Mouse (Mus musculus): ENCODE measurements around the gene Klra7. TPM values are rescaled to one million over a fixed set of nuclear protein-coding genes. Genes with fewer than 3 reads are reported as not detected.

The Klra7 gene
- polyA plus RNA-seq (2012; rRNA removed), result not detected in 2 replicates

GRCm38 (mm10) chr6:130233222-130233621 is at the start of gene Klra7:
Gene Klra7 (minus strand): TSS chr6:130233322.

GRCm38 (mm10) chr6:130281828-130282227 is 48.7 kb upstream of the Klra7 start, which contains the start of gene Klra10:
Gene Klra10 (minus strand): TSS chr6:130281928.

DNA sequence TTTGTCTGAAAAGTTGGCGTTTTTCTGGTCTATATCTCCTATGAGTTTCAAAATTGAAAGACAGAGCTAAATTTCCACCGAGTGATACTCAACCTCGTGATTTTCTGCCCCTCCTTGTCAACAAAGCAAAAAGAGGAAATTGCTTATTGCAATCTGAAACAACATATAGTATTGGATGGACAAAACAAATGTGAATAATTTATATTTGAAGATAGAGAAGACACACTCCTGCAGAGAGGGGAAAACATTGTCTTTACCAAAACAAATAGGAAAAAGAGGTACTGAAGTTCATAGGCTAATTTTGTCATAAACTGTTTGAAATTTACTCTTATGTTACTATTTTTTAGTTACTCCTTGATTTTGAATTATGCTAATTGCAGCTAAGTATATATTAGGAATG is 40.1 kb downstream of the Klra7 start, which contains the start of gene Klra9:
Klra9 (minus strand) TSS at position 101 of the 400 bp plus-strand sequence.

Other genes with a start within 250 kb of the Klra7 start
- gene Klra6, start 206.4 kb downstream of the Klra7 start, polyA plus RNA-seq (2012; rRNA removed), result not detected in 2 replicates
- gene Klra4, start 166.1 kb downstream of the Klra7 start, polyA plus RNA-seq (2012; rRNA removed), result not detected in 2 replicates
- not detected in 2 replicates for gene Klra8, start 103.4 kb downstream of the Klra7 start, polyA plus RNA-seq (2012; rRNA removed)
- gene Klra9, start 40.2 kb downstream of the Klra7 start, polyA plus RNA-seq (2012; rRNA removed), result not detected in 2 replicates
- gene Klra10, start 48.6 kb upstream of the Klra7 start, polyA plus RNA-seq (2012; rRNA removed), result not detected in 2 replicates
- gene Klra3, start 104.3 kb upstream of the Klra7 start, polyA plus RNA-seq (2012; rRNA removed), result not detected in 2 replicates
- gene Klra1, start 153.6 kb upstream of the Klra7 start, polyA plus RNA-seq (2012; rRNA removed), result not detected in 2 replicates